Mouse (Mus musculus): ENCODE data around the gene Spin2f.
"Not testable (repeated sequence)": the region's sequence is repeated elsewhere in the genome, so short reads cannot be mapped to it uniquely, and the experiment has no call there.

Gene Spin2f

GRCm38 (mm10) chrX:31253594-31253993 lies at the start of gene Spin2f:
Gene Spin2f, plus strand, starts transcription at chrX:31253894.
- not testable (repeated sequence) for DNase-seq (ENCODE audit: low read depth, low spot score)

DNA sequence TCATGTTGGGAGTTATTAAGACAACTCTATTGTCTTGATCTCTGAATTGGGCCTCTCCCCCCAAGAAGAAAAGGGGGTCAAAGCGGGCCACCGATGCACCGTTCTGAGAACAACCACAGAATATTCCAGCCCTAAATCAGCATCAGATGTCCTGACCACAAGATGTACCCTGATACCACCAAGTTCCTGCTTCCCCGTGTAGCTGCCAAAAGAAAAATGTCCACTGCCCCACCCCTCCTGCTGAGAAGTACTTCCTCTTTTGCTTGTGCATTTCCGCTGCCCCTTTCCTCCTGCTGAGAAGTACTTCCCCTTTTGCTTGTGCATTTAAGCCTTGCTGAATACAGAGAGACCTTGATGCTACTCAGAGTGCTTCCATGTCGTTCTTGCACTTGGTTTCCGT lies 41.6 kb upstream of the Spin2f start:
- not testable (repeated sequence) for DNase-seq (ENCODE audit: low read depth, low spot score)

GRCm38 (mm10) chrX:31223536-31223935 lies 30.2 kb upstream of the Spin2f start:
- DNase-seq (ENCODE audit: low read depth, low spot score): not testable (repeated sequence)

DNA sequence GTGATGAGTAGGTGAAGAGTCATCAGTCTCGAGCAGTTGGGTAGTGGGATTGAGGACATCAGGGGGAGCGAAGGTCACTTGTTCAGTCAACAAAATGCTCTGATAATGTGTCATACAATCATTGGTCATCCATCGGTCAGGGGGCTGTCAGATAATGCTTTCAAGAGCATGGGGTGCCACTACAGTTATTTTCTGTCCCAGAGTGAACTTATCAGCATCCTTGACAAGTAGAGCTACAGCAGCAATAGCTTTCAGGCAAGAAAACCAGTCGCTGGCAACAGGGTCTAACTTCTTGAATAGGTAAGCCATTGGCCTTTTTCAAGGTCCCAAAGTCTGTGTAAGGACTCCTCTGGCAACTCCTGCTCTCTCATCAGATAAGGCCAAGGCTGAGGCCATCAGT lies 18.6 kb upstream of the Spin2f start:
- not testable (repeated sequence) for DNase-seq (ENCODE audit: low read depth, low spot score)

GRCm38 (mm10) chrX:31241754-31242153 lies 11.9 kb upstream of the Spin2f start:
- DNase-seq (ENCODE audit: low read depth, low spot score): not testable (repeated sequence)
